Mouse (Mus musculus): Measurements from ENCODE around the gene Sema6d.

Sema6d gene

GRCm38 (mm10) chr2:124554751-124555415, 465.1 kb downstream of the Sema6d start:
- no peak for DNase-seq (ENCODE audit: low read depth, low spot score)

- DNase-seq (ENCODE audit: low read depth, low spot score) = no peak
Measured at GRCm38 (mm10) chr2:124556861-124557499, 467.2 kb downstream of the Sema6d start.

GRCm38 (mm10) chr2:124558021-124558420, 468.3 kb downstream of the Sema6d start:
- no peak for DNase-seq (ENCODE audit: low read depth, low spot score)

GRCm38 (mm10) chr2:124561668-124562067, 471.9 kb downstream of the Sema6d start:
- no peak for DNase-seq (ENCODE audit: low read depth, low spot score)

GRCm38 (mm10) chr2:124562091-124562490, 472.3 kb downstream of the Sema6d start:
- DNase-seq (ENCODE audit: low read depth, low spot score) = no peak

GRCm38 (mm10) chr2:124563759-124564158, 474.0 kb downstream of the Sema6d start:
- DNase-seq (ENCODE audit: low read depth, low spot score) = no peak

GRCm38 (mm10) chr2:124573734-124574133, 484.0 kb downstream of the Sema6d start:
- DNase-seq (ENCODE audit: low read depth, low spot score) = no peak

GRCm38 (mm10) chr2:124576053-124576452, 486.3 kb downstream of the Sema6d start:
- DNase-seq (ENCODE audit: low read depth, low spot score) = no peak

GRCm38 (mm10) chr2:124583561-124583960, 493.8 kb downstream of the Sema6d start:
- no peak for DNase-seq (ENCODE audit: low read depth, low spot score)

GRCm38 (mm10) chr2:124592750-124593149, 503.0 kb downstream of the Sema6d start:
- DNase-seq (ENCODE audit: low read depth, low spot score) = no peak

- no peak for DNase-seq (ENCODE audit: low read depth, low spot score)
Measured at GRCm38 (mm10) chr2:124599014-124599413, 509.2 kb downstream of the Sema6d start.

- no peak for DNase-seq (ENCODE audit: low read depth, low spot score)
Measured at GRCm38 (mm10) chr2:124601702-124602378, 512.1 kb downstream of the Sema6d start.

- no peak for DNase-seq (ENCODE audit: low read depth, low spot score)
Measured at GRCm38 (mm10) chr2:124602379-124602913, 512.7 kb downstream of the Sema6d start.

- DNase-seq (ENCODE audit: low read depth, low spot score) = no peak
Measured at GRCm38 (mm10) chr2:124605341-124605740, 515.6 kb downstream of the Sema6d start.

- no peak for DNase-seq (ENCODE audit: low read depth, low spot score)
Measured at GRCm38 (mm10) chr2:124607986-124608385, 518.2 kb downstream of the Sema6d start.

- no peak for DNase-seq (ENCODE audit: low read depth, low spot score)
Measured at GRCm38 (mm10) chr2:124608546-124608945, 518.8 kb downstream of the Sema6d start.

GRCm38 (mm10) chr2:124609014-124609413, 519.2 kb downstream of the Sema6d start:
- no peak for DNase-seq (ENCODE audit: low read depth, low spot score)

- peak; percentile 77 for DNase-seq (ENCODE audit: low read depth, low spot score)
Measured at GRCm38 (mm10) chr2:124609711-124610585, 520.2 kb downstream of the Sema6d start.

- peak; percentile 30 for DNase-seq (ENCODE audit: low read depth, low spot score)
Measured at GRCm38 (mm10) chr2:124610586-124611105, 520.9 kb downstream of the Sema6d start.

GRCm38 (mm10) chr2:124611226-124611625, 521.5 kb downstream of the Sema6d start:
- no peak for DNase-seq (ENCODE audit: low read depth, low spot score)

- DNase-seq (ENCODE audit: low read depth, low spot score) = no peak
Measured at GRCm38 (mm10) chr2:124612276-124612675, 522.5 kb downstream of the Sema6d start.
